Mouse (Mus musculus): ENCODE data around the gene Gm45208.

- TF ChIP-seq CTCF (IDR thresholded peaks at IDR 0.05; ENCODE audit: extremely low read depth, insufficient read depth, low read length): no peak
- no peak for TF ChIP-seq POLR2A (IDR thresholded peaks at IDR 0.05; ENCODE audit: extremely low read depth, insufficient read depth, low read length)
Measured at GRCm38 (mm10) chrX:7769302-7770017, 47.4 kb downstream of the Gm45208 start.

Measured in cortical plate, adult 2 months (tissue).